Mouse (Mus musculus) heart, embryonic 14.5 days (tissue): ENCODE results near the gene Socs7. TPM values are rescaled to one million over a fixed set of nuclear protein-coding genes. Genes with fewer than 3 reads are reported as not detected.
"Not testable (repeated sequence)": the region's sequence is repeated elsewhere in the genome, so short reads cannot be mapped to it uniquely, and the experiment has no call there.

Source experiments
- ATAC-seq: fragments of 200-750 bp; cut with Nextera tagmentation; 2 replicates; pipeline ENCODE4 v1.8.0; 2017; ENCODE audit warnings: low read depth, moderate TSS enrichment; ENCODE audit not compliant: insufficient number of reproducible peaks, insufficient read depth, low FRiP score
- H3K27ac ChIP-seq, 2 experiments: fragments of 200-500 bp in 1 of 2; fragments of 300-500 bp in 1 of 2; sonication (generic) in 1 of 2; replicated peaks in 1 of 2; 2 replicates each; pipeline ENCODE4 v1.5.1; 2012 to 2014; ENCODE audit warnings: low read depth in 2 of 2, low read length in 2 of 2, control low read depth in 1 of 2, mild to moderate bottlenecking in 1 of 2, mixed read lengths in 1 of 2; ENCODE audit not compliant: control insufficient read depth in 1 of 2, insufficient read depth in 1 of 2
- H3K27me3 ChIP-seq: fragments of 300-500 bp; sonication (generic); 2 replicates; pipeline ENCODE4 v1.6.1; 2014; ENCODE audit warnings: mild to moderate bottlenecking, low read length, control low read depth; ENCODE audit not compliant: control insufficient read depth, insufficient read depth
- H3K36me3 ChIP-seq: fragments of 300-500 bp; sonication (generic); 2 replicates; pipeline ENCODE4 v1.6.1; 2014; ENCODE audit warnings: mild to moderate bottlenecking, control low read depth, low read length, mixed read lengths; ENCODE audit not compliant: control insufficient read depth, insufficient read depth
- H3K4me1 ChIP-seq, 2 experiments: fragments of 200-500 bp in 1 of 2; fragments of 300-500 bp in 1 of 2; sonication (generic) in 1 of 2; 2 replicates each; pipeline ENCODE4 v1.6.1; 2012 to 2014; ENCODE audit warnings: low read length in 2 of 2, control low read depth in 1 of 2, mixed read lengths in 1 of 2; ENCODE audit not compliant: control insufficient read depth in 2 of 2, insufficient read depth in 2 of 2
- H3K4me2 ChIP-seq: fragments of 300-500 bp; sonication (generic); 2 replicates; pipeline ENCODE4 v1.6.1; 2014; ENCODE audit warnings: mild to moderate bottlenecking, low read length
- H3K4me3 ChIP-seq, 2 experiments: fragments of 200-500 bp in 1 of 2; fragments of 300-500 bp in 1 of 2; sonication (generic) in 1 of 2; 2 replicates each; pipeline ENCODE4 v1.5.1; 2012 to 2014; ENCODE audit warnings: low read length in 2 of 2, mild to moderate bottlenecking in 2 of 2, control low read depth in 1 of 2, low read depth in 1 of 2, moderate library complexity in 1 of 2; ENCODE audit not compliant: control insufficient read depth in 1 of 2, insufficient read depth in 1 of 2
- H3K9ac ChIP-seq: fragments of 300-500 bp; sonication (generic); 2 replicates; pipeline ENCODE4 v1.6.1; 2014; ENCODE audit warnings: mild to moderate bottlenecking, low read length
- H3K9me3 ChIP-seq: fragments of 300-500 bp; sonication (generic); 2 replicates; pipeline ENCODE4 v1.6.1; 2016; ENCODE audit warnings: low read length, control low read depth; ENCODE audit not compliant: control insufficient read depth
- WGBS: fragments of 180-500 bp; shearing (Covaris S2); extraction: QIAGEN DNeasy Blood & Tissue Kit; methylation state at CpG from one replicate; pipeline ENCODE4 v1.1.7; 2014; 5-methylcytosine and 5-hydroxymethylcytosine counted together
- polyA plus RNA-seq: library from polyadenylated mRNA; unstranded; fragments of >200 nt; fragmentation: Nextera tagmentation; extraction: Ambion mirVana; gene quantifications from 2 replicates; pipeline ENCODE4 v1.2.1, GENCODE M21; 2014

The Socs7 gene
- polyA plus RNA-seq: 2.2 and 3.6 TPM in 2 replicates

DNA sequence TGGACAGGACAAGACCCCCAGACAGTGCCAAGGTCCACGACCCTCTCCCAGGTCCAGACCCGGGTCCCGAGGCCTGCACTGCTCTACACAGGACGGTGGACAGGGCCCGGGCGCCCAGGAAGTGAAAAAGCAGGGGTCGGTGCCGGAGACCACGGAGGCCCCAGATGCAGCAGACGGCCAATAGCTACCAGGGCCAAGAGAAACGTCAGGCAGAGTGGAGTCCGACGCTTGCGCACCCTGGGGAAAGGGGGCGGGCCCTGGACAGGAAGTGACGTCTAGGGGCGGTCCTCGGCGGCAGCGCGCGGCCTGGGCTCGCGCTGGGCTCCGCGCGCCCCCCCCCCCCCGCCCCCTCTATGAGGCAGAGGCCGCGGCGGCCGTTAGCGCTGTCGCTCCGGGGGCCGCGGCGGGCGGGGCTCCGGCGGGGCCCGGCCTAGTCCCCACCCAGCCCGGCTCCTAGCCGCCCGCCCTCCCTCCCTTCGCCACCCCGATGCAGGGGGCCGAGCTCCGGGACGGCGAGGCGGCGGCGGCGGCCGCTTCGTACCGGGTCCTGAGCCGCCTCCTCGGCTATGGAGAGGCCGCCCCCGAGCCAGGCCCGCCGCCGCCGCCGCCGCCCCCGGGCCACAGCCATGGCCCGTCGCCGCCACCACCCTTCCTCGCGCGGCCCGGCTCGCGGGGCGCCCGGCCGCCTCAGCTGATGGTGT, at the start of gene Socs7:
Socs7 (plus strand) TSS at position 604 of the 701 bp plus-strand sequence.
- WGBS: under 1% methylated on average over 38 of the region's 81 CpGs
- no peaks in the 10 kb centered on the region for H3K36me3 ChIP-seq
- peak within 1 kb of the TSS; percentile 100 for H3K9ac ChIP-seq
- peak within 1 kb of the TSS; percentile 95 to 98 for H3K27ac ChIP-seq
- H3K27me3 ChIP-seq: no peaks in the 10 kb centered on the region
- H3K9me3 ChIP-seq: no peaks in the 10 kb centered on the region
- peaks cover 6 to 26% of the 10 kb centered on the region in 2 experiments for H3K4me1 ChIP-seq
- peak within 1 kb of the TSS; percentile 85 to 97 for H3K4me3 ChIP-seq
- peak; percentile 93 for ATAC-seq
- H3K4me2 ChIP-seq: peak within 1 kb of the TSS; percentile 75

- not testable (repeated sequence) for H3K9ac ChIP-seq, H3K36me3 ChIP-seq, H3K4me3 ChIP-seq, ATAC-seq, H3K4me2 ChIP-seq, H3K27me3 ChIP-seq, H3K9me3 ChIP-seq, H3K27ac ChIP-seq
- 71% methylated on average over 1 of the region's 1 CpGs for WGBS
- H3K4me1 ChIP-seq: peaks cover 7 to 28% of the 10 kb centered on the region in 2 experiments
Observed at GRCm38 (mm10) chr11:97312871-97313270, 49.5 kb upstream of the Socs7 start.

DNA sequence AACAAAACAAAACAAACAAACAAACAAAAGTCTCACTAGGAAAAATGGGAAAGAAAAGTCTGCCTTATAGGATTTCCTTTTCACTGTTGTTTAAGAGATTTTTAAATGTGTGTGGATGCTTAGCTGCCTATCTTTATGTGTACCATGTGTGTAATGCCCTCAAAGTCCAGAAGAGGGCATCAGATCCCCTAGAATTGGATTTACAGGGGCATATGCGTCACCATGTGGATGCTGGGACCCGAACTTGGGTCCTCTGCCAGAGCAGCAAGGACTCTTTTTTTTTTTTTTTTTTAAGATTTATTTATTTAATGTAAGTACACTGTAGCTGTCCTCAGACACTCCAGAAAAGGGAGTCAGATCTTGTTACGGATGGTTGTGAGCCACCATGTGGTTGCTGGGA, 48.2 kb upstream of the Socs7 start:
- Histone ChIP-seq H3K36me3 (peaks cover 13% of the 10 kb centered on the region), H3K27ac (no peak overlapping the region), H3K4me2 (no peak overlapping the region), H3K4me3 (no peak overlapping the region), H3K27me3 (no peaks in the 10 kb centered on the region), H3K9me3 (no peaks in the 10 kb centered on the region), H3K4me1 (peaks cover 7 to 23% of the 10 kb centered on the region in 2 experiments), H3K9ac (no peak overlapping the region)
- WGBS: 97% methylated on average over 3 of the region's 3 CpGs
- ATAC-seq: no peak

DNA sequence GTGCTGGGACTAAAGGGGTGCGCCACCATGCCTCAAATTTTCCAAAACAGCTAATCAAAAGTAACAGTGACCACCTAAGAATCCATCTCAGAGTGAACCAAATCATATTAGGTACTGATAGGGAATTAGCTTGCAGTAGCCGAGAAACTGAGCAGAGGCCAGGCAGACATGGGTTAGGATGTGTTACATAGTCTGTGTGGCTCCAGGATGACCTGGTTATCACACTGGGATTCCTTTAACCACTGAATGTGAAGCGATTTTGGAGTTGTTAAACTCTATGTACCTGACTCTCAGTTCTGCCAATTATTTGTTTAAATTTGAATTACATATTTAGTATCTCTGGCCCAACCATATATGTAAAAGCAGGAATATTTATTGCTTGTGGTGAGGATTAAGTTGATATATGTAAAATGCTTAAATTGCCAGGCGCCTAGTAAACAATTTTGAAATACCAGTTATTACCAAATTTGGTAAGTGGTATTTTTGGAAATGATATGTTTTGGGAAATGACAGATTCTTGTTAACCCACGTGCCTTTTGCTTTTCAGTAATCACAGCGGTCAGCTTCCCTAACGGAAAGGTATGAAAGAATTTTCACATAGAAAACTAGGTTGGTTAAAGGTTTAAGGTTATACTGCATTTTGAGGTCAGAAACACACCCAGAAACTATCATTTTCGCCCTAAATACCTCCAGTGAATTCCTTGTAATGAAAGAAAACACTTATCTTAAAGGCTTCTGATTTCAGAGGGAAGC, 47.4 kb upstream of the Socs7 start:
- Histone ChIP-seq H3K36me3 (peaks cover 17% of the 10 kb centered on the region), H3K4me3 (peak overlapping the region in 1 of 2 experiments; percentile 55; a peak in 2 of 4 replicates), H3K9me3 (no peaks in the 10 kb centered on the region), H3K27me3 (no peaks in the 10 kb centered on the region), H3K27ac (peak overlapping the region; percentile 37 to 75; a peak in 3 of 4 replicates), H3K4me2 (peak overlapping the region; percentile 62), H3K9ac (peak overlapping the region; percentile 71), H3K4me1 (peaks cover 2 to 15% of the 10 kb centered on the region in 2 experiments)
- 44% methylated on average over 8 of the region's 8 CpGs for WGBS
- no peak for ATAC-seq

GRCm38 (mm10) chr11:97315504-97316503, 46.5 kb upstream of the Socs7 start, which contains the start of gene Mrpl45:
Gene Mrpl45, plus strand, starts transcription at chr11:97315716.
- Histone ChIP-seq H3K27ac (peak within 1 kb of the TSS; percentile 37 to 75), H3K9ac (peak within 1 kb of the TSS; percentile 78), H3K4me1 (peaks cover 1 to 9% of the 10 kb centered on the region in 2 experiments), H3K4me3 (peak within 1 kb of the TSS; percentile 50 to 55), H3K4me2 (peak within 1 kb of the TSS; percentile 62), H3K9me3 (no peaks in the 10 kb centered on the region), H3K27me3 (no peaks in the 10 kb centered on the region), H3K36me3 (peaks cover 22% of the 10 kb centered on the region)
- ATAC-seq: peak; percentile 93
- WGBS: under 1% methylated on average over 50 of the region's 50 CpGs

- H3K36me3 ChIP-seq: peaks cover 66% of the 10 kb centered on the region
- H3K9me3 ChIP-seq: no peaks in the 10 kb centered on the region
- H3K27ac ChIP-seq: no peak overlapping the region
- no peak overlapping the region for H3K9ac ChIP-seq
- no peak overlapping the region for H3K4me3 ChIP-seq
- no peaks in the 10 kb centered on the region for H3K27me3 ChIP-seq
- H3K4me2 ChIP-seq: no peak overlapping the region
- WGBS: 95% methylated on average over 8 of the region's 8 CpGs
- ATAC-seq: no peak
- H3K4me1 ChIP-seq: peaks cover 0 to 5% of the 10 kb centered on the region in 2 experiments; a peak in 1 of 4 replicates
Observed at GRCm38 (mm10) chr11:97321197-97321596, 41.2 kb upstream of the Socs7 start.
